Mouse (Mus musculus): ENCODE measurements around the gene Col6a2. TPM values are rescaled to one million over a fixed set of nuclear protein-coding genes. Genes with fewer than 3 reads are reported as not detected.

The Col6a2 gene
- polyA plus RNA-seq, 1 experiment from 2014 or later, result 53.0 TPM

GRCm38 (mm10) chr10:76632630-76633029, 9.2 kb upstream of the Col6a2 start:
- ATAC-seq (ENCODE audit: low FRiP score), result no peak
- no peaks in the 10 kb centered on the region for H3K4me1 ChIP-seq
- no peaks in the 10 kb centered on the region for H3K9me3 ChIP-seq (replicated peaks)
- no peaks in the 10 kb centered on the region for H3K27me3 ChIP-seq
- H3K9ac ChIP-seq, result no peak overlapping the region
- no peak overlapping the region for H3K27ac ChIP-seq
- H3K36me3 ChIP-seq, result no peaks in the 10 kb centered on the region
- no peak overlapping the region for H3K4me2 ChIP-seq (replicated peaks)
- no peak overlapping the region for H3K4me3 ChIP-seq
- WGBS, result 75% methylated on average over 8 of the region's 8 CpGs

- no peak for ATAC-seq (ENCODE audit: low FRiP score)
- 93% methylated on average over 1 of the region's 1 CpGs for WGBS
- no peak overlapping the region for H3K9ac ChIP-seq
- no peak overlapping the region for H3K4me2 ChIP-seq (replicated peaks)
- H3K36me3 ChIP-seq, result no peaks in the 10 kb centered on the region
- H3K4me1 ChIP-seq, result no peaks in the 10 kb centered on the region
- H3K27ac ChIP-seq, result no peak overlapping the region
- H3K4me3 ChIP-seq, result no peak overlapping the region
- H3K27me3 ChIP-seq, result no peaks in the 10 kb centered on the region
- no peaks in the 10 kb centered on the region for H3K9me3 ChIP-seq (replicated peaks)
These were observed 7.2 kb upstream of the Col6a2 start for GRCm38 (mm10) chr10:76630657-76631056.

GRCm38 (mm10) chr10:76627714-76628113, 4.3 kb upstream of the Col6a2 start:
- Histone ChIP-seq H3K4me3 (no peak overlapping the region), H3K27ac (no peak overlapping the region), H3K36me3 (no peaks in the 10 kb centered on the region), H3K9me3 (replicated peaks) (no peaks in the 10 kb centered on the region), H3K4me2 (replicated peaks) (no peak overlapping the region), H3K4me1 (peaks cover 8% of the 10 kb centered on the region), H3K9ac (no peak overlapping the region), H3K27me3 (no peaks in the 10 kb centered on the region)
- ATAC-seq (ENCODE audit: low FRiP score), result no peak
- WGBS, result 75% methylated on average over 5 of the region's 5 CpGs

GRCm38 (mm10) chr10:76624903-76625302, 1.5 kb upstream of the Col6a2 start:
- no peaks in the 10 kb centered on the region for H3K27me3 ChIP-seq
- no peak for ATAC-seq (ENCODE audit: low FRiP score)
- 73% methylated on average over 7 of the region's 7 CpGs for WGBS

GRCm38 (mm10) chr10:76623734-76624133, 304 bp upstream of the Col6a2 start:
- Histone ChIP-seq H3K4me2 (replicated peaks) (peak overlapping the region; percentile 67), H3K4me1 (peaks cover 8% of the 10 kb centered on the region), H3K9me3 (replicated peaks) (no peaks in the 10 kb centered on the region), H3K9ac (no peak overlapping the region; the same call in 1 of the 2 replicates), H3K4me3 (peak overlapping the region; percentile 39), H3K27ac (no peak overlapping the region), H3K27me3 (no peaks in the 10 kb centered on the region), H3K36me3 (no peaks in the 10 kb centered on the region)
- peak; percentile 13; the same call in 1 of the 2 replicates for ATAC-seq (ENCODE audit: low FRiP score)
- 18% methylated on average over 7 of the region's 7 CpGs for WGBS

More at GRCm38 (mm10) chr10:76624903-76625302, 1.5 kb upstream of the Col6a2 start:
- Histone ChIP-seq H3K4me2 (replicated peaks) (no peak overlapping the region), H3K36me3 (no peaks in the 10 kb centered on the region), H3K4me1 (peaks cover 8% of the 10 kb centered on the region), H3K4me3 (no peak overlapping the region), H3K9ac (no peak overlapping the region), H3K27ac (no peak overlapping the region), H3K9me3 (replicated peaks) (no peaks in the 10 kb centered on the region)

GRCm38 (mm10) chr10:76622411-76622810, 1.0 kb downstream of the Col6a2 start:
- WGBS, result 81% methylated on average over 4 of the region's 4 CpGs
- peaks cover 8% of the 10 kb centered on the region for H3K4me1 ChIP-seq
- H3K27ac ChIP-seq, result no peak overlapping the region
- H3K4me2 ChIP-seq (replicated peaks), result peak overlapping the region; percentile 67
- no peaks in the 10 kb centered on the region for H3K9me3 ChIP-seq (replicated peaks)
- H3K27me3 ChIP-seq, result no peaks in the 10 kb centered on the region
- ATAC-seq (ENCODE audit: low FRiP score), result no peak
- H3K4me3 ChIP-seq, result peak overlapping the region; percentile 39
- H3K9ac ChIP-seq, result no peak overlapping the region
- H3K36me3 ChIP-seq, result no peaks in the 10 kb centered on the region

GRCm38 (mm10) chr10:76612473-76612872, 11.0 kb downstream of the Col6a2 start:
- H3K27me3 ChIP-seq, result no peaks in the 10 kb centered on the region
- H3K9ac ChIP-seq, result no peak overlapping the region
- no peaks in the 10 kb centered on the region for H3K9me3 ChIP-seq (replicated peaks)
- WGBS, result 84% methylated on average over 7 of the region's 7 CpGs
- H3K4me2 ChIP-seq (replicated peaks), result no peak overlapping the region
- H3K4me1 ChIP-seq, result no peaks in the 10 kb centered on the region
- 0 out of 2 replicates have a peak, but pooled peaks cover 4% of the 10 kb centered on the region for H3K36me3 ChIP-seq
- no peak overlapping the region for H3K4me3 ChIP-seq
- no peak for ATAC-seq (ENCODE audit: low FRiP score)
- no peak overlapping the region for H3K27ac ChIP-seq

- no peak overlapping the region for H3K4me3 ChIP-seq
- no peak overlapping the region for H3K27ac ChIP-seq
- no peak overlapping the region for H3K4me2 ChIP-seq (replicated peaks)
- no peak for ATAC-seq (ENCODE audit: low FRiP score)
- H3K4me1 ChIP-seq, result no peaks in the 10 kb centered on the region
- H3K27me3 ChIP-seq, result no peaks in the 10 kb centered on the region
- WGBS, result 90% methylated on average over 3 of the region's 3 CpGs
- H3K9me3 ChIP-seq (replicated peaks), result no peaks in the 10 kb centered on the region
- no peaks in the 10 kb centered on the region for H3K36me3 ChIP-seq
- H3K9ac ChIP-seq, result no peak overlapping the region
These were observed 20.7 kb downstream of the Col6a2 start for GRCm38 (mm10) chr10:76602690-76603089.

- Histone ChIP-seq H3K27ac (no peak overlapping the region), H3K9ac (no peak overlapping the region), H3K4me2 (replicated peaks) (no peak overlapping the region), H3K36me3 (no peaks in the 10 kb centered on the region), H3K9me3 (replicated peaks) (no peaks in the 10 kb centered on the region), H3K27me3 (no peaks in the 10 kb centered on the region), H3K4me1 (no peaks in the 10 kb centered on the region), H3K4me3 (no peak overlapping the region)
- no peak for ATAC-seq (ENCODE audit: low FRiP score)
- WGBS, result 91% methylated on average over 31 of the region's 31 CpGs
These were observed 27.1 kb downstream of the Col6a2 start for GRCm38 (mm10) chr10:76596338-76596737.

GRCm38 (mm10) chr10:76590197-76590596, 33.2 kb downstream of the Col6a2 start:
- ATAC-seq (ENCODE audit: low FRiP score), result no peak
- Histone ChIP-seq H3K36me3 (no peaks in the 10 kb centered on the region), H3K27ac (no peak overlapping the region), H3K9ac (no peak overlapping the region), H3K4me2 (replicated peaks) (no peak overlapping the region), H3K4me1 (no peaks in the 10 kb centered on the region), H3K27me3 (no peaks in the 10 kb centered on the region), H3K4me3 (no peak overlapping the region), H3K9me3 (replicated peaks) (no peaks in the 10 kb centered on the region)
- WGBS, result 89% methylated on average over 11 of the region's 11 CpGs

GRCm38 (mm10) chr10:76586190-76586589, 37.2 kb downstream of the Col6a2 start:
- no peak overlapping the region for H3K4me3 ChIP-seq
- no peak for ATAC-seq (ENCODE audit: low FRiP score)
- no peak overlapping the region for H3K27ac ChIP-seq
- no peaks in the 10 kb centered on the region for H3K36me3 ChIP-seq
- no peak overlapping the region for H3K4me2 ChIP-seq (replicated peaks)
- WGBS, result 64% methylated on average over 1 of the region's 1 CpGs
- H3K9ac ChIP-seq, result no peak overlapping the region
- no peaks in the 10 kb centered on the region for H3K4me1 ChIP-seq
- H3K27me3 ChIP-seq, result peaks cover 10% of the 10 kb centered on the region
- H3K9me3 ChIP-seq (replicated peaks), result no peaks in the 10 kb centered on the region

- H3K9me3 ChIP-seq (replicated peaks), result no peaks in the 10 kb centered on the region
- H3K9ac ChIP-seq, result no peak overlapping the region
- H3K4me3 ChIP-seq, result no peak overlapping the region
- no peak overlapping the region for H3K27ac ChIP-seq
- no peaks in the 10 kb centered on the region for H3K36me3 ChIP-seq
- no peak for ATAC-seq (ENCODE audit: low FRiP score)
- H3K4me1 ChIP-seq, result no peaks in the 10 kb centered on the region
- H3K27me3 ChIP-seq, result peaks cover 10% of the 10 kb centered on the region
- WGBS, result 20% methylated on average over 9 of the region's 10 CpGs
- peak overlapping the region; percentile 32 for H3K4me2 ChIP-seq (replicated peaks)
These were observed 39.3 kb downstream of the Col6a2 start for GRCm38 (mm10) chr10:76584138-76584537.

- no peak for ATAC-seq (ENCODE audit: low FRiP score)
- WGBS, result 68% methylated on average over 7 of the region's 7 CpGs
- H3K9ac ChIP-seq, result no peak overlapping the region
- H3K27me3 ChIP-seq, result no peaks in the 10 kb centered on the region
- no peaks in the 10 kb centered on the region for H3K4me1 ChIP-seq
- no peak overlapping the region for H3K4me2 ChIP-seq (replicated peaks)
- H3K36me3 ChIP-seq, result no peaks in the 10 kb centered on the region
- no peak overlapping the region for H3K4me3 ChIP-seq
- H3K9me3 ChIP-seq (replicated peaks), result no peaks in the 10 kb centered on the region
- no peak overlapping the region for H3K27ac ChIP-seq
These were observed 46.5 kb downstream of the Col6a2 start for GRCm38 (mm10) chr10:76576920-76577319.

Measured in hindbrain, embryonic 12.5 days (tissue).